Mouse (Mus musculus) liver, adult (tissue): ENCODE measurements around the gene Cpne9.

Experiments used
- GATA4 ChIP-seq: IDR thresholded peaks from 2 replicates; pipeline ENCODE4 v1.6.1; 2014; ENCODE audit warnings: mild to moderate bottlenecking, low read length; ENCODE audit not compliant: insufficient replicate concordance

Gene Cpne9

DNA sequence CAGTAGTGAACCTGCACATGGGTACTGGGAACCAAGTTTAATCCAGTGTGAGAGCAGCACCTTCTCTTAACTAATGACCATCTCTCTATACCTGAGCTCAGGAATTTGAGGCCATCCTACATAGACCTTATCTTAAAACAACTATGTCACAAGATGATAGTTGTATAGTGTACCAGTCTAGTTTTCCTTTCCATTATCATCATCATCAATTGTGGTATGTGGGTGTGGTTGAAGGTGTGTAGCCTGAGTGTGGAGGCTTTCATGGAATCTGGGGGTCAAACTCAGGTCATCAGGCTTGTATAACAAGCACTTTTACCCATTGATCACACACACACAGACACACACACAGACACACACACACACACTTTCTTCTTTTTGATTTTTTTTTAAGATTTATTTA lies 68.4 kb downstream of the Cpne9 start:
- TF ChIP-seq GATA4, result no peak

DNA sequence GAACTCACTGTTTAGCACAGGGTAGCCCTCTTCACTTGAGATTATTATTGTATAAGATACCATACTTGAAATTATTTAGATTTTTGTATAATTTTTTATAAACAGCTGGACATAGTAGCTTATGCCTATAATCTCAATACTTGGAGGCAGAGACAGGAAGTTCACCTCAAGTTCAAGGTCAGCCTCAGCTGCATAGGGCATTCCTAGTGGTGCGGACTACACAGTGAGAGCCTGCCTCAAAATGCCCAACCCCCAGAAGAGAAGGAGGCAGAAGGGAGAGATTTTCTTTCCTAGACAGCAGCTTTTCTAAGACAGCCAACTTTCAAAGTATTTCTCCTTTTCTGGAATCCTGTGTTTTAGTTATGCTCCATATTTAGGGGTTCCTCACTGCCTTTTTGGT lies 69.1 kb downstream of the Cpne9 start:
- TF ChIP-seq GATA4, result no peak

GRCm38 (mm10) chr6:113351653-113352052 lies 69.5 kb downstream of the Cpne9 start:
- TF ChIP-seq GATA4, result no peak

GRCm38 (mm10) chr6:113352820-113353219 lies 70.7 kb downstream of the Cpne9 start:
- no peak for TF ChIP-seq GATA4

DNA sequence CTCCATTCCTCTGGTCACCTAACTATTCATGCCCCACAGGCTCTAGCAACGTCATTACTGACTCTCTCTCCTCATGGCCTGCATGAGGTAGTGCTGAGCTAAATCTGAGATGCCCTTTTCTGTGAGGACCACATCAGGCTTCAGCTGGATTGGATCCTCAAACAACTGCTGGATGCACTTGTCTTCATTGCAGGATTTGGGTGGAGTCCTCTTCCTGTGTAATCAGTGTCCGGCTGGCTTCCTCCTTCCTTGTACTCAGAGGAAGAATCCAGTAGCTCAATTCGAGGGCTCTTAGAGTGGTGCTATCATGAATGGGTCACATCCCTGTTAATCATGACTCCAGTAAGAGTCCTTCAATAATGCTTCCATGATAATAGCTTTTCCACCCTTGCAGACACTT lies 71.6 kb downstream of the Cpne9 start:
- TF ChIP-seq GATA4, result peak; percentile 14; the same call in 1 of the 2 replicates
